Mouse (Mus musculus): Measurements from ENCODE around the gene Spem2.
"Not testable (repeated sequence)": the region's sequence is repeated elsewhere in the genome, so short reads cannot be mapped to it uniquely, and the experiment has no call there.

The Spem2 gene

DNA sequence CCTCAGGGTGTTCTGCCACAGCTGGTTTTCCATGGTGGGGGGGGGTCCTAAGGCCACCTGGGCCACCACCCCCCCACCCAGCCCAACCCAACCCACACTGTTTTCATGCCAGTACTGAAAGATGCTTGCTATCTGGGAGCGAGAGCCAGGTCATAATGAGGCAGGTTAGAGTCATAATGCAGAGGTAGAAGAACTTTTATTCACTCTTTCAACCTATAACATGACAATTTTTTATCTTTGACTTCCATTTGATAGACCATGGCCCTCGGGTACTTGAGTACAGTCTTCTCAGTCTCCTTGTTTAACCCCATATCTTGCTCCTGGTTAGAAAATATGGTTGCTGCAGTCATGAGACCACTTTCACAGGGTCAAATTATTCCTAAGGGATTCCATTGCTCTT, at the start of gene Spem2:
Gene Spem2 (minus strand): TSS at position 101 of the 400 bp plus-strand sequence.
- DNase-seq (ENCODE audit: low spot score in 2 of 2) = no peak

DNA sequence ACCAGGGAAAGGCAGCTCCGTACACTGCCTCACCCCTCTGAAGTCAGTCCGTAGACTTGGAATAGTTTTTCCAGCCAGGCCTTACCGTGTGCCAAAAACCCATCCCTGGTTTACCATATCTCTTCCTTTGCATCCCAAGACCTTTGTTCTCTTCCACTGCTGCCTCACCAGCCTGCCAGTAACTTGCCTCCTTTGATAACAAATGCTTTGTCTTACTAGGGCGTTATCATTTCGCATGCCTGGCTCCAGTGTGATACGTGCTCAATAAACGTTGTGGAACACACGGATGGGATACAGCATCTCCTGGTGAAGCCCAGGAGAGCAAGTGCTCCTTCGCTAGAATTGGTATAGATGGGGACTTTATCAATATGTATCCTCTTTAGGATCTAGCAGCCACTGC, 49.1 kb upstream of the Spem2 start:
- DNase-seq (ENCODE audit: low spot score in 2 of 2) = no peak

DNA sequence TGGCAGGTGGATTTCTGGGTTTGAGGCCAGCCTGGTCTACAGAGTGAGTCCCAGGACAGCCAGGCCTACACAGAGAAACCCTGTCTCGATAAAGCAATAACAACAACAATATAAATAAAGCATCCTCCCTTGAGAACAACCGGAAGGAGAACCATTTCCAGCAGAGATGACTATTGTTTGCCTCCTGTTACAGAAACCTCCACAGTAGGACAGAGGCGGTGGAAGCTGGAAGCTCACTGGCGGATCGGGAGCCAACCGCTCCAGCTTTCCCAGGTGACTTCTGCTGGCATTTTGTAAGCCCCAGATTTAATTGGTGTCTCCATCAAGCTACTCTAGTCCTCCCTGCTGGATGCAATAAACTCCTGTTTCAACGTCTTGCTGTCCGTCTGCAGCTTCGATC, 47.3 kb upstream of the Spem2 start:
- no peak for DNase-seq (ENCODE audit: low spot score in 2 of 2)

DNA sequence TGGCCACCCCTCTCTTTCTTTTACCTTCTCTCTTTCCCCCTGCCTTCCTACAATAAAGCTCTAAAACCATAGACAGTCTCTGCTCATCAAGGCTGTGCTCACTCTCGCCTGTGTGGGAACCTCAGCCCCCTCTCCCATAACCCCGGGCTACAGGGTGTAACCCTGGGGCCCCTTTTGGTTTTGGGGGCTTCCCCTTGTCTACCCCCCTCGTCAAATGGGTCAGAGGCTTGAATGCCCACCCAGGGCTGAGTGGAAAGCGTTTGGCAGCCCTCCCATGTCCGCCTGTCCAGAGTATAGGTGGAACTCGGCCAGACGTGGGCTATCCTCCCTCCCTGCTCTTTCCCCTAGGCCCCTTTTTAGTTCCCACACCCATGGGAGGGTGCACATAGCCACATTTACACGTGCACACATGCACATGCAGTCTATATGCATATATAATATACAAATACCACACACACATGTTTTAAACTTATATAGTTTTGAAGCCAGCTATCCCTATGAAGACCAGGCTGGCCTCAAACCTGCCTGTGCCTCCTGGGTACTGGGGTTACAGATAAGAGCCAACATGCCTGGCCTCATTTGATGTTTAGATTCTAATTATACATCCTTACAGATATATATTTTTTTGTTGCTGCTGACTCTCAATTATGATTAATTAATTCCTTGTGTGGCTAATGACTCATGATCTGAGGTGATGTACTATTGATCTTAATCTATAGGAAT, 46.0 kb upstream of the Spem2 start:
- DNase-seq (ENCODE audit: low spot score in 2 of 2) = no peak

DNA sequence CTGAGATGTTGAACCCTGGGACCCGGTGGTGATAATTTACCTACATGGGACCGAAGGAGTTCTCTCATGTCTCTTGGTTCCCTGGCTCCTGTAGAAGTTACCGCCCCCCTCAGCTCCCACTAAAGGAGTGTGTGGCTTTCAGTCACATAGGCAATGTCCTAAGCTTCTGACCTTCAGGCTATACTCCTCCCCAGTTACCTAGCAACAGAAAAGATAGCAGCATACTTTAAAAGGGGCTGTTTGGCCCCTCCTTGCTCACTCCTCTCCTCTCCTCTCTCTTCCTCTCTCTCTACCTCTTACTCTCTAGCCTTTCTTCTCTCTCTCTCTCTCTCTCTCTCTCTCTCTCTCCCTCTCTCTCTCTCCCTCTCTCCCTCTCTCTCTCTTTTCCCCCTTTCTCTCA, 45.5 kb upstream of the Spem2 start:
- DNase-seq (ENCODE audit: low spot score in 2 of 2) = not testable (repeated sequence)

DNA sequence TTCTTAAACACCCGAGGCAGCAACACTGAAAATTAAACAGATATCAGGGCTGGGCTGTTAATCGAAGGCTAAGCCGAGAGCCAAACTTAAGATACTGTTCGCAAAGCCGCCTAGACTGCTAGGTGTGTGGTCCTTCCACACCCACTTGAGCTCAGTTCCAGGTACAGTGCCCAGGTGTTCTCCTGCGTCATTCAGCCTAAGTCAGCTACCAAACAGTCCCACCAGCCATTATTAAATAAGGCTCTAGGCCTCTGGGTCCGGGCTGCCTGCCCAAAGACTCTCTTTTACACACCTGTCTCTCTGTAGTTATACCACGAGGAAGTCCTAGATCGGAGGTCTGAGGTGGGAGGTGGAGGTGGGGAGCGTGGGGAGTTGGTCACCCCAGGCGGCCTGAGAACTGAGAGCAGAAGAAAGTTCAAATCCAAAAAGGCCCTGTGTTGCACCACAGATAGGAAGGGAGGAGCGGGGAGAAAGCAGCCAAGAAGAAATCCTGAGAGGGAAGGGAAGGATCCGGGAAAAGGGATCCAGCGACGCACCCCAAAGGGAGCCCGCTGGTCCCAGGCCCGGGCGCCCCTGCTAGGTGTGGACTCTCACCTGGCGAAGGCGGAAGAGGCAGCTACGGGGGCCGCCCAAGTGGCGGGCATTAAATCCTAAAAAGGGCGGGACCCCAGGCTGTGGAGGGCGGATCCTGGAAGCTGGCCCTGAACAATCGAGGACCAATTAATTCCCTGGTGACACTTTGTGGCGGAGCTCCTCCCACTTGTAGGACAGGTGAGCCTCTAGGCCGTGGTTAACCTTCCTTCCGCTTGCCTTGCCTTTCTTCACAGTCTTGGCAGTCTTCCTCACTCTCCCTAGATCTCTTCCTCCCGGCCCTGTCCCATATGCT, 40.1 kb upstream of the Spem2 start, which contains the start of gene Tnk1:
Gene Tnk1 (minus strand): TSS at position 618 of the 886 bp plus-strand sequence.
- no peak for DNase-seq (ENCODE audit: low spot score in 2 of 2)

DNA sequence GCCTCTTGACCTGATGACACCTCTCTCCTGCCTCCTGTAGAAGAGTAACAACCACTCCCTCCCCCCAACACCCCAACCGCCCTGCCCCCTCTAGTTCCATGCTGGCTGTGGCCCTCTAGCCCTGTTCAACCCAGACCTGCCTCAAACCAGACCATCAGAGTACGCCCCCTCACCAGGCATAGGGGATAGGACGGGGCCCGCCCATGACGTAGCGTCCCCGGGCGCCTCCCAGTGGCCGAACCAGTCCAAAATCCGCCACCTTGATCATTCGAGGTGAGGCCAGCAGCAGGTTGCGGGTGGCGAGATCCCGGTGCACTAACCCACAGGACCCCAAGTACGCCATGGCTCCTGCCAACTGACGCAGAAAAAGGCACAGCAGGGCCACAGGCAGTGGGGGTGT, 37.1 kb upstream of the Spem2 start:
- DNase-seq (ENCODE audit: low spot score in 2 of 2) = no peak

DNA sequence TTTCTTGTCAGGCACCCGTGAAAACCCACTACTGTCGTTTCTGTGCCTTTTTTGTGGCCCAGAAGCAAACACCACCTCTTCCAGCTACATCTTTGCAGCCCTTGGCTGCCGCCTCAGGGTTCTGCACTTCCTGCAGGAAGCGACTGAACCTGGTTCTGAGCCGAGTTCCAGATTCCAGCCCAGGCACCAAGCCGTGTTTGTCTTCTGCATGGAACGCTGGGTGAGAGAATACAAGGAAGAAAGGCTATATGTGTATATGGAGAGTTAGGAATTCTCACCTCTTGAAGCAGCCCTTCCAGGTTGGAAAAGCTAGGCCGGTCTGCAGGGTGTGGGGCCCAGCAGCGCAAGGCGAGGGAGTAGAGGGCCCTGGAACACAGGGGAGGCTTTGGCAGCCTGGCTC, 36.4 kb upstream of the Spem2 start:
- no peak for DNase-seq (ENCODE audit: low spot score in 2 of 2)

DNA sequence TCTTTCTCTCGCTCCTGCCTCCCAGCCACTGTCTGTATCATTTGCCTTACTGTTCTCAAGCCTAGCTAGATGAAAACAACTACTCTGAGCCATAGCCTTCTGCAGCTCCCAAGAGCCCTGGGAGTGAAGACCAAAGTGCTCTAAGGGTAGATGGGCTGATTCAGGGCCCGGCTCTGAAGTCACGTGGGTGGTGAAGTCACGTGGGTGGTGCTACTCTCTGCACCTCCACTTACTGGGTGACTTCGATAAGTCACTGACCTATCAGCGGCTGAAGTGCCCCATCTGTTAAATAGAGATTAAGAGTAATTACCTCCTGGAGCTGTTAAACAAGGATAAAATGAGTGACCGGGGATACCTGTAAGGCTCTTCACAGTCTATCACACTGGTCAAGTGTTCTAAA, 35.7 kb upstream of the Spem2 start:
- no peak for DNase-seq (ENCODE audit: low spot score in 2 of 2)

DNA sequence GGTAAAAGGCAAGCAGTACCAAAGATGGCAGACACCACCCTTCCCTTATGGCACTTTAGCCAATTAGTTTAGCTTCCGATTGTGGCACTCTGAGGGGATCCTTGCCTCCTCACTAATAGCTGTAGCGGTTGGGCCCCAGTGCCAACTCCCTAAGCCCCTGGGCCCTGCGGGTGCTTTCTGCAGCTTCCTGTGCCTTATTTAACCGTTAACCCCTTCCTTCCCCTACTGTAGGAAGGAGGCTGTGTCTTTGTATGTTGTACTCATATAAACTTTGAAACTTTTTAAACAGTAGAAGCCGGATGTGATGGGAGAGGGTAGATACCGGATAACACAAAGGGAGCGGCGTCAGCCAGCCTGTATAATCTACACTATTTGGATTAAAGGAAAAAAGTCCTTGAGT, 32.5 kb upstream of the Spem2 start:
- DNase-seq (ENCODE audit: low spot score in 2 of 2) = no peak

DNA sequence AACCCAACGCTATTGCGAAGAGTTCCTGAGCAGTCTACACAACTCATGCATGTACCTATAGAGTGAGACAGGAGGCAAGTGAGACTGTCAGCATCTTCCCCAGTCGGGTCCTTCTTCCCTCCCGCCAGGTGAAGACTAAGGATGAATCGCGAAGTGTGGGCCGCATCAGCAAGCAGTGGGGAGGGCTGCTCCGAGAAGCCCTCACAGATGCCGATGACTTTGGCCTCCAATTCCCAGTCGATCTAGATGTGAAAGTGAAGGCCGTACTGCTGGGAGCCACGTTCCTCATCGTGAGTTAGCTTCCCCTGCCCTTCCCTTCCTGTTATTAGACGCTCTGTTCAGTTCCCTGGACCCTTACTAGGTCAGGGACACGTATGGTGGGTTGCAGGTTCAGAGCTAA, 31.6 kb upstream of the Spem2 start:
- no peak for DNase-seq (ENCODE audit: low spot score in 2 of 2)

DNA sequence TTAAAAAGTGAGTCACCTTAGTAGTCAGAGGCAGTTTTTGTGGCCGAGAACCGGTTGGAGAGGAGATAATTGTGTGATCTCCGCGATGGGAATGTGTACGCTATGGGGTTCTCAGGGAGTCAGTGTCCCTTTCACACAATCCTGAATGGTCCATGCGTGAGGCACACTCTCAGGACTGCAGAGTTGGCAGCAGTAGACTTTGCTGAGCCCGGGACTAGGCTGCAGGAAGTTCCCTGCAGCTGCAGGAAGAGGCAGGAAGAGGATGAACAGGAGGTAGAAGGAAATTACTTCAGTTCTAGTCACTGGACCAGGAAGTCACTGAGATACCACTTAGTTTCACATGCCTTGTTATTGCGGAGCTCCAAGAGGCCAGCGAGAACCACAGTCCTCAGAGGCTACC, 30.9 kb upstream of the Spem2 start:
- DNase-seq (ENCODE audit: low spot score in 2 of 2) = no peak

DNA sequence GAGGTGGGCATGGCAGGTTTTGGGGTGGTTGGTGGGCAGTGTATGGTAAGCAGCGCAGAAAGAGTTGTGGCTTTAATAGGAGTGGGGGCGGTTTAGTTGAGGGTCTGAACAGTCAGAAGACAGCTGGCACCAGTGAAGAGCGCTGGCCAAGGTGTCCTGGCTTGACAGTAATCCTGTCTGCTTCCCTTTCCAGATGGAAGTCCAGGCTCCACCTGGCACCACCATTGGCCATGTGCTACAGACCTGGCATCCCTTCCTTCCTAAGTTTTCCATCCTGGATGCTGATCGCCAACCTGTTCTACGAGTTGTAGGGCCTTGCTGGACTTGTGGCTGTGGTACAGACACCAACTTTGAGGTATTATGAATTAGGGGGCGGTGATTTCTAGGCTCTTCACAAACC, 29.8 kb upstream of the Spem2 start:
- DNase-seq (ENCODE audit: low spot score in 2 of 2) = no peak

DNA sequence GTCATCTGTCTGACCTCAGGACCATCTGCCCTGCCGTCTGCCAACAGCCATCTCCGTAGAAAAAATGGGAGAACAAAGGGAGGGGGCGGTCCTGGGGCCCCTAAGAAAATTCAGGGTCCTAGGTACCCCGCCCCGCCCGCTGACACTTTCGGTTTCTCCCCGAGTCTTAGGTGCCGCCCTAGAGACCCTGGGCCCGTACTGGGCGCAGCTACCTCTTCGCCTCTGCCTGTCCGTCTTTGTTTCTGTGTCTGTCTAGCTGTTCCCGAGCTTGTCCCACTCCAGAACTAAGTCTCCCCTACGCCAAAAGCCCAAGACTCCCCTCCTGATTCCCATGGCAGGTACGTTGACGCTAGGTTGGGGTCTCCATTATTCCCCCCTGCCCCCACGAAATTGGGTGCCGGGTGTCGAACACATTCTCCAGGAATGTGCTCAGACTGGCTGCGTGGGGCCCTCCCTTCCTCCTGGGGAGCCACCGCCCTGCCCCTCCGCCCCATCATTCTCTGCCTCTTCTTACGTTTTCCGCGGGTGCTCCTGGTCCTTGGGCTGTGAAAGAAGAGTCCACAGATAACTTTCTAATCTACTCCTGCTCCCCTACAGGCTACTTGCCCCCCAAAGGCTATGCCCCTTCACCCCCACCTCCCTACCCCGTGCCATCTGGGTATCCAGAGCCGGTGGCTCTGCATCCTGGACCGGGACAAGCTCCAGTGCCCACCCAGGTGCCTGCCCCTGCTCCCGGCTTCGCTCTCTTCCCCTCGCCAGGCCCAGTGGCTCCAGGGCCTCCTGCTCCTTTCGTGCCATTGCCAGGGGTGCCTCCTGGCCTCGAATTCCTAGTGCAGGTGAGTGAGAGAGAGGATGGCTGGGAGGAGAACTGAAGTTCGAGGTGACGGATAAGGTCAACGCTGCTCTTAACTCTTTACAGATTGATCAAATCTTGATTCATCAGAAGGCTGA, 28.7 kb upstream of the Spem2 start:
- DNase-seq (ENCODE audit: low spot score in 2 of 2) = no peak

DNA sequence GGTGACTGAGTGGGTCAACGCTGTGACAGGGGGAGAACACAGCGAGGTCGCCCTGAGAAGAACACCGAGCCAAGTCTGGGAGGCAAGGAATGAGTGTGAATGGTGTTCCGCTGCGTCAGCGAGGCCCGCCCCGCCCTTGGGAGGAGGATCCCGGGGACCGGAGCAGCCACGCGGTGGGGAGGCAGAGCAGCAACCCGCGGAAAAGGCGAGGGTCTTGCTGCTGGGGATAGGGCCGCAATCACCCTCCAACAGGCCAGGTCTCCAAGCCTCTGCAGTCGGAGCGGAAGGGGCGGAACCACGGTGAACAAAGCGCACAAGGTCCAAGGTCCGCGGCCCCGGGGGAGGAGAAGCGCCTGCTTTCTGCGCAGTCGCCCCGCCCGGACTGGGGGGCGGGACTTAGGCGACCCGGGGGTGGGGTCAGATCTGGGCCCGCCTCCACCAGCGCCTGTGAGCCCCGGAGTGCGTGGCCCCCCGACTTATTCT, 28.0 kb upstream of the Spem2 start, which contains the start of gene Plscr3:
Gene Plscr3 (plus strand): TSS at position 179 of the 483 bp plus-strand sequence.
- DNase-seq (ENCODE audit: low spot score in 2 of 2) = peak; percentile 90 to 91

DNA sequence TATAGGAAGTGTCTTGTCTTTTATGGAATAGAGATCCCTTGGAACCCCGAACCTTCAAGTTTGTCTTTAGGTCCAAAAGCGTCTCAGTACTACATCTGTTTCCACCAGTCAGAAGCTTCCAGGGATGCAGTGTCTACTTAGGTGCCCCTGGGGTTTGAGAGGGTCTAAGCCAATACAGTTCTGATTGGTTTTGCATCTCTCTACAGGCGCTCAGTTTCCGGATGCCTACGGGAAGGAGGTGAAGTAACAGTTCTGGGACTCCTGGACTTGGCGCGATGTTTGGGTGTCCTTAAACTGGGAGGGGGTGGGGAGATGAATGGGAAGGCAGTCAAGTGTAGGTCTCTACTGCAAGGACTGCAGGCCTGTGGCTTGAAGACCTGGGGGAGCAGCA, 20.4 kb upstream of the Spem2 start:
- no peak for DNase-seq (ENCODE audit: low spot score in 2 of 2)

DNA sequence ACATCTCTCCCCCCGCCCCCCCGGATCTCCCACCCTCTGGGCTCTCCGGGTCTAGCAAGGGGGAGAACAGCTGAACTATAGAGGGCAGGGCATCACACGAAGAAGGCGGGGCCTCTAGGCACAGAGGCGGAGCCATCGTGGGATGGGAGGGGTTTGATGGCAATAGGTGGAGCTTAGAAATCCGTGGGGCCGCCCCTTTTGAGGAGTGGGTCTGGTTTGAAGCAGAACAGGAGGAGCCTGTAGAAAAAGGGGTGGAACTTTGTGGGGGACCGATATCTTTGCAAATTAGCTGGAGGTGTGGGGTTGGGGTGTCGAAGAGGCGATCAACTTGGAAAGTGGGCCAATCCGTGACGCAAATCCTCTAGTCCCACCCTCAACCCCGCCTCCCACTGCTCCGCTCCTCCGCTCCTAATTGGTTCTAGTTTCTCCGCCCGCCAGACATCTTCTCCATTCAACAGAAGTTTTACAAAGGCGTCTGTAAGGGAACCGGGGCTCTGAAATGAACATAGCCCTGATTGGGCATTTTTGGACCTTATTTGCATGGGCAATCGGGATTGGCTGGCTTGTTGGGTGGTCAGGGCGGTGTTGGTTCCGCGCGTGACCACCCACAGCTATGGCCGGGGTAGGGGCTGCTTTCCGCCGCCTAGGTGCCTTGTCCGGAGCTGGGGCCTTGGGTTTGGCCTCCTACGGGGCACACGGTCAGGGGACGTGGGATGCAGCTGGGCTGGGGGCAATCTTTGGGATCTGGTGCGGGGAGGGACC, 19.9 kb upstream of the Spem2 start, which contains the start of gene Tmem256:
Gene Tmem256 (plus strand): TSS at position 563 of the 762 bp plus-strand sequence.
- peak; percentile 95 to 96 for DNase-seq (ENCODE audit: low spot score in 2 of 2)

DNA sequence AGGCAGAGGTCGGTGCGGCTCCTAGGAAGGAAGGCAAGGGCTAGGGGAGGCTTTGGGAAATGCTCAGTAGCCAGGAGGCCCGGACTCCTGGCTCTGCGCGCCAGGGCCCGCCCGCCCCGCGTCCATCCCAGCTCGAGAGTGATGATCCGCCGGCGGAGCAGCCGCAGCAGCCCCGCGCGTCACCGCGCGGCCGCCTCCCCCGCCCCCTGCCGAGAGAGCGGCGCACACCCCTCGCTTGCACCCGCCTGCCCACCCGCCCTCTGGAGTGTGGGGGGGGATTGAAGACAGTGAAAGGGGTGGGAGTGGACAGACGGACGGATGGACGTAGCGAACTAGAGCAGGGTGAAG, 19.3 kb upstream of the Spem2 start, which contains the start of gene Nlgn2:
Gene Nlgn2 (minus strand): TSS at position 181 of the 348 bp plus-strand sequence.
- DNase-seq (ENCODE audit: low spot score in 2 of 2) = peak in 1 of 2 experiments; percentile 75

DNA sequence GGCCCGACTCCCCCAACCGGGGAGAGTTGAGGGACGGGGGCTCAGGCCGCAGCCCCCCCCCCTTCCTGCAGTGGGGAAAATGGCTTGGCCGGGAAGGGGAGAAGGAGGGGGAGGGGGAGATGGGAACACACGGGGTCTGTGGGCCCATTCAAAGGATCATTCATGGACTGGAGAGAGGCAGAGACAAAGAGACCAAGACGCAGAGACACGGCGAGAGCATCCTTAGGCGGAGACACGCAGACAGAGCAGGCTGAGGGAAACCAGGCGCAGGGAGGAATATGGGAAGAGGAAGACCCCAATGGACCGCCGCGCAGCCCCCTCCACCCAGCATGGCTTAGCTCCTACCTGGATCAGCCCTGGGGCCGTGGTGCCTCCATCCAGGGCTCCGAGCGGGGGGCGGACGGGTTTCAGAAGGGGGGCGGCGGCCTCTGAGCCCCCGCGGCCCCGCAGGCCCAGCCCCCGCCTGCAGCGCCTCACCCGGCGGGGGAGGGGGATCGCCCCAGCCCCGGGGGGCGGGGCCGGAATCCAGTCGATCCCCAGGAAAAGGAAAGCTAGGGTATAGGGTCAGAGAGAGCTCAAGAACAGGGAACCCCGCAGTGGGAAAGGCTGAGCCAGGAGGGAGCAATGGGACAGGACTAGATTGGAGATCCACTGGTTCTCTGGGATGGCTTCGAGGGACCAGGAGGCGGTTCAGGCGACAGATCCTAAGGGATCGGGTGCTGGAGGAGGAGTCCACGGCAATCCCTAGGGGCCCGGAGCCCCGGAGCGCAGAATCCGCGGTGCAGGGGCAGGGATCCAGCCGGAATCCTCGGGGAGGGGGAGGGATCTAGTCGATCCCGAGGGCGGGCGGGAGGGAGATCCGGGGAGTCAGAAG, 18.7 kb upstream of the Spem2 start:
- DNase-seq (ENCODE audit: low spot score in 2 of 2) = peak in 1 of 2 experiments; percentile 43

DNA sequence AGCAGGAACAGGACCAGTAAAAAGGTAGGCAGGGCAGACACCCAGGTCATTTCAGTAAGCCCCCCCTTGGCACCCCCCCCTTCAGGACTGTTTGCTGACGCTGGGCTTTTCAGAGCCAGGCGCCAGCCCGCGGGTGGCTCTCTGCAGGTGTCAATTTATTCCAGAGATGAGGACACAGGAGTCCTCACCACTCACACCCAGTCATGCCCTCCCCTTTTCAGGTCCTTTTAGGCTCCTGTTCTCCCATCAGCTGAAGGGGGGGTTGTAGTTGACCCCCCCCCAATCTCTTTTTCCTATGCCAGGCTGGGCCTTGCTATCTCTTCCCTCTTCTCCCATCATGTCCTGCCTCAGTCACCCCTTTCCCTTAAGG, 17.7 kb upstream of the Spem2 start:
- DNase-seq (ENCODE audit: low spot score in 2 of 2) = no peak
